Mouse (Mus musculus): Measurements from ENCODE around the gene Hsd17b12. TPM values are rescaled to one million over a fixed set of nuclear protein-coding genes. Genes with fewer than 3 reads are reported as not detected.
A peak's percentile ranks its signal among the peaks of the same experiment; 100 is the strongest.

The Hsd17b12 gene
- polyA plus RNA-seq (2012; ENCODE audit: insufficient read depth, insufficient read length, missing spikeins): 393 and 417 TPM in 2 replicates

- Histone ChIP-seq H3K4me3 (ENCODE audit: insufficient read depth, low read depth, low read length) (peak within 1 kb of the TSS; percentile 83), H3K27ac (replicated peaks; ENCODE audit: low read depth, low read length) (peak within 1 kb of the TSS; percentile 85), H3K4me1 (ENCODE audit: control insufficient read depth, insufficient read depth, insufficient read length, low read length) (peaks cover 4% of the 10 kb centered on the region; the same call in 1 of the 2 replicates)
Observed at GRCm38 (mm10) chr2:94157592-94158519, at the start of gene Hsd17b12. Gene Hsd17b12 (minus strand): TSS chr2:94157964.

- no peak overlapping the region for H3K4me3 ChIP-seq (ENCODE audit: insufficient read depth, low read depth, low read length)
- no peaks in the 10 kb centered on the region for H3K4me1 ChIP-seq (ENCODE audit: control insufficient read depth, insufficient read depth, insufficient read length, low read length)
- H3K27ac ChIP-seq (replicated peaks; ENCODE audit: low read depth, low read length): no peak overlapping the region
Observed at GRCm38 (mm10) chr2:94184906-94185305, 27.1 kb upstream of the Hsd17b12 start.

GRCm38 (mm10) chr2:94184142-94184541, 26.4 kb upstream of the Hsd17b12 start:
- Histone ChIP-seq H3K4me1 (ENCODE audit: control insufficient read depth, insufficient read depth, insufficient read length, low read length) (no peaks in the 10 kb centered on the region), H3K27ac (replicated peaks; ENCODE audit: low read depth, low read length) (no peak overlapping the region), H3K4me3 (ENCODE audit: insufficient read depth, low read depth, low read length) (no peak overlapping the region)

GRCm38 (mm10) chr2:94179030-94179407, 21.3 kb upstream of the Hsd17b12 start:
- Histone ChIP-seq H3K4me3 (ENCODE audit: insufficient read depth, low read depth, low read length) (no peak overlapping the region), H3K4me1 (ENCODE audit: control insufficient read depth, insufficient read depth, insufficient read length, low read length) (no peaks in the 10 kb centered on the region), H3K27ac (replicated peaks; ENCODE audit: low read depth, low read length) (no peak overlapping the region)

GRCm38 (mm10) chr2:94178321-94179029, 20.7 kb upstream of the Hsd17b12 start:
- Histone ChIP-seq H3K4me3 (ENCODE audit: insufficient read depth, low read depth, low read length) (peak overlapping the region; percentile 100), H3K4me1 (ENCODE audit: control insufficient read depth, insufficient read depth, insufficient read length, low read length) (peaks cover 1% of the 10 kb centered on the region; the same call in 1 of the 2 replicates), H3K27ac (replicated peaks; ENCODE audit: low read depth, low read length) (peak overlapping the region; percentile 95)

GRCm38 (mm10) chr2:94177294-94177693, 19.5 kb upstream of the Hsd17b12 start:
- Histone ChIP-seq H3K4me3 (ENCODE audit: insufficient read depth, low read depth, low read length) (peak overlapping the region; percentile 49), H3K27ac (replicated peaks; ENCODE audit: low read depth, low read length) (peak overlapping the region; percentile 85)

GRCm38 (mm10) chr2:94176381-94176780, 18.6 kb upstream of the Hsd17b12 start:
- no peak overlapping the region for H3K4me3 ChIP-seq (ENCODE audit: insufficient read depth, low read depth, low read length)
- H3K4me1 ChIP-seq (ENCODE audit: control insufficient read depth, insufficient read depth, insufficient read length, low read length): peaks cover 2% of the 10 kb centered on the region; the same call in 1 of the 2 replicates
- peak overlapping the region; percentile 47; the same call in 1 of the 2 replicates for H3K27ac ChIP-seq (replicated peaks; ENCODE audit: low read depth, low read length)

More at GRCm38 (mm10) chr2:94177294-94177693, 19.5 kb upstream of the Hsd17b12 start:
- peaks cover 2% of the 10 kb centered on the region; the same call in 1 of the 2 replicates for H3K4me1 ChIP-seq (ENCODE audit: control insufficient read depth, insufficient read depth, insufficient read length, low read length)

GRCm38 (mm10) chr2:94173549-94173948, 15.8 kb upstream of the Hsd17b12 start:
- H3K4me3 ChIP-seq (ENCODE audit: insufficient read depth, low read depth, low read length): no peak overlapping the region
- H3K27ac ChIP-seq (replicated peaks; ENCODE audit: low read depth, low read length): no peak overlapping the region
- peaks cover 2% of the 10 kb centered on the region; the same call in 1 of the 2 replicates for H3K4me1 ChIP-seq (ENCODE audit: control insufficient read depth, insufficient read depth, insufficient read length, low read length)

GRCm38 (mm10) chr2:94163207-94163606, 5.4 kb upstream of the Hsd17b12 start:
- Histone ChIP-seq H3K4me1 (ENCODE audit: control insufficient read depth, insufficient read depth, insufficient read length, low read length) (peaks cover 5% of the 10 kb centered on the region; the same call in 1 of the 2 replicates), H3K27ac (replicated peaks; ENCODE audit: low read depth, low read length) (peak overlapping the region; percentile 80), H3K4me3 (ENCODE audit: insufficient read depth, low read depth, low read length) (no peak overlapping the region)

- H3K4me3 ChIP-seq (ENCODE audit: insufficient read depth, low read depth, low read length): no peak overlapping the region
- H3K4me1 ChIP-seq (ENCODE audit: control insufficient read depth, insufficient read depth, insufficient read length, low read length): peaks cover 5% of the 10 kb centered on the region; the same call in 1 of the 2 replicates
- H3K27ac ChIP-seq (replicated peaks; ENCODE audit: low read depth, low read length): peak overlapping the region; percentile 93
Observed at GRCm38 (mm10) chr2:94162141-94162540, 4.4 kb upstream of the Hsd17b12 start.

- H3K4me1 ChIP-seq (ENCODE audit: control insufficient read depth, insufficient read depth, insufficient read length, low read length): peaks cover 5% of the 10 kb centered on the region; the same call in 1 of the 2 replicates
Observed at GRCm38 (mm10) chr2:94158520-94158884, 738 bp upstream of the Hsd17b12 start.

GRCm38 (mm10) chr2:94157051-94157450, 713 bp downstream of the Hsd17b12 start:
- Histone ChIP-seq H3K27ac (replicated peaks; ENCODE audit: low read depth, low read length) (peak overlapping the region; percentile 85), H3K4me1 (ENCODE audit: control insufficient read depth, insufficient read depth, insufficient read length, low read length) (peaks cover 5% of the 10 kb centered on the region; the same call in 1 of the 2 replicates), H3K4me3 (ENCODE audit: insufficient read depth, low read depth, low read length) (peak overlapping the region; percentile 83)

More at GRCm38 (mm10) chr2:94158520-94158884, 738 bp upstream of the Hsd17b12 start:
- peak overlapping the region; percentile 61 for H3K4me3 ChIP-seq (ENCODE audit: insufficient read depth, low read depth, low read length)
- peak overlapping the region; percentile 82 for H3K27ac ChIP-seq (replicated peaks; ENCODE audit: low read depth, low read length)

- H3K27ac ChIP-seq (replicated peaks; ENCODE audit: low read depth, low read length): 0 out of 2 replicates have a peak overlapping the region, but pooled peaks have one; percentile 23
Observed at GRCm38 (mm10) chr2:94145146-94145542, 12.6 kb downstream of the Hsd17b12 start.

GRCm38 (mm10) chr2:94144520-94145145, 13.1 kb downstream of the Hsd17b12 start:
- Histone ChIP-seq H3K27ac (replicated peaks; ENCODE audit: low read depth, low read length) (peak overlapping the region; percentile 53), H3K4me1 (ENCODE audit: control insufficient read depth, insufficient read depth, insufficient read length, low read length) (peaks cover 3% of the 10 kb centered on the region; the same call in 1 of the 2 replicates), H3K4me3 (ENCODE audit: insufficient read depth, low read depth, low read length) (no peak overlapping the region)

More at GRCm38 (mm10) chr2:94145146-94145542, 12.6 kb downstream of the Hsd17b12 start:
- no peak overlapping the region for H3K4me3 ChIP-seq (ENCODE audit: insufficient read depth, low read depth, low read length)
- H3K4me1 ChIP-seq (ENCODE audit: control insufficient read depth, insufficient read depth, insufficient read length, low read length): peaks cover 4% of the 10 kb centered on the region; the same call in 1 of the 2 replicates

All from brown adipose tissue, adult 24 weeks (tissue).